Mouse (Mus musculus): Measurements from ENCODE around the gene Atp5l. TPM values are rescaled to one million over a fixed set of nuclear protein-coding genes. Genes with fewer than 3 reads are reported as not detected.
A peak's percentile ranks its signal among the peaks of the same experiment; 100 is the strongest.

Atp5l gene
- polyA plus RNA-seq, 1 experiment from 2014 or later = 757 TPM

GRCm38 (mm10) chr9:44921543-44921942, 1.0 kb upstream of the Atp5l start:
- no peaks in the 10 kb centered on the region for H3K9me3 ChIP-seq
- WGBS = 55% methylated on average over 2 of the region's 2 CpGs
- no peaks in the 10 kb centered on the region for H3K36me3 ChIP-seq
- ATAC-seq (ENCODE audit: insufficient read depth, low FRiP score, low read depth) = no peak
- peak overlapping the region; percentile 98 for H3K4me3 ChIP-seq (replicated peaks)
- H3K9ac ChIP-seq = no peak overlapping the region
- peaks cover 5% of the 10 kb centered on the region; the same call in 1 of the 2 replicates for H3K4me1 ChIP-seq
- peak overlapping the region; percentile 94 for H3K27ac ChIP-seq
- peak overlapping the region; percentile 57 for H3K4me2 ChIP-seq
- H3K27me3 ChIP-seq (replicated peaks) = no peaks in the 10 kb centered on the region

GRCm38 (mm10) chr9:44921123-44921468, 554 bp upstream of the Atp5l start:
- Histone ChIP-seq H3K27ac (peak overlapping the region; percentile 94), H3K4me2 (peak overlapping the region; percentile 57), H3K9ac (peak overlapping the region; percentile 37; the same call in 1 of the 2 replicates), H3K4me3 (replicated peaks) (peak overlapping the region; percentile 98), H3K36me3 (no peaks in the 10 kb centered on the region), H3K4me1 (peaks cover 5% of the 10 kb centered on the region; the same call in 1 of the 2 replicates), H3K9me3 (no peaks in the 10 kb centered on the region), H3K27me3 (replicated peaks) (no peaks in the 10 kb centered on the region)
- under 1% methylated on average over 8 of the region's 8 CpGs for WGBS
- ATAC-seq (ENCODE audit: insufficient read depth, low FRiP score, low read depth) = peak; percentile 84

- ATAC-seq (ENCODE audit: insufficient read depth, low FRiP score, low read depth) = no peak
- WGBS = 32% methylated on average over 2 of the region's 2 CpGs
- peak overlapping the region; percentile 98 for H3K4me3 ChIP-seq (replicated peaks)
- H3K4me2 ChIP-seq = peak overlapping the region; percentile 57
- no peaks in the 10 kb centered on the region for H3K9me3 ChIP-seq
- H3K4me1 ChIP-seq = peaks cover 5% of the 10 kb centered on the region; the same call in 1 of the 2 replicates
- no peaks in the 10 kb centered on the region for H3K36me3 ChIP-seq
- no peaks in the 10 kb centered on the region for H3K27me3 ChIP-seq (replicated peaks)
- H3K27ac ChIP-seq = no peak overlapping the region
- H3K9ac ChIP-seq = peak overlapping the region; percentile 87; the same call in 1 of the 2 replicates
Observed at GRCm38 (mm10) chr9:44919606-44920005, 936 bp downstream of the Atp5l start.

GRCm38 (mm10) chr9:44916196-44916595, 4.3 kb downstream of the Atp5l start:
- peaks cover 16% of the 10 kb centered on the region for H3K36me3 ChIP-seq
- no peaks in the 10 kb centered on the region for H3K27me3 ChIP-seq (replicated peaks)
- ATAC-seq (ENCODE audit: insufficient read depth, low FRiP score, low read depth) = no peak
- no peak overlapping the region for H3K27ac ChIP-seq
- H3K4me3 ChIP-seq (replicated peaks) = no peak overlapping the region
- no peak overlapping the region for H3K9ac ChIP-seq
- H3K4me2 ChIP-seq = no peak overlapping the region
- no peaks in the 10 kb centered on the region for H3K9me3 ChIP-seq
- 47% methylated on average over 1 of the region's 1 CpGs for WGBS
- peaks cover 5% of the 10 kb centered on the region; the same call in 1 of the 2 replicates for H3K4me1 ChIP-seq

- Histone ChIP-seq H3K36me3 (peaks cover 22% of the 10 kb centered on the region), H3K9me3 (no peaks in the 10 kb centered on the region), H3K4me3 (replicated peaks) (no peak overlapping the region), H3K4me1 (peaks cover 5% of the 10 kb centered on the region; the same call in 1 of the 2 replicates), H3K9ac (no peak overlapping the region), H3K4me2 (no peak overlapping the region), H3K27me3 (replicated peaks) (no peaks in the 10 kb centered on the region), H3K27ac (no peak overlapping the region)
- no peak for ATAC-seq (ENCODE audit: insufficient read depth, low FRiP score, low read depth)
- 31% methylated on average over 4 of the region's 4 CpGs for whole genome bisulfite sequencing
Observed at GRCm38 (mm10) chr9:44914706-44915105, 5.8 kb downstream of the Atp5l start.

- Histone ChIP-seq H3K27me3 (replicated peaks) (no peaks in the 10 kb centered on the region), H3K4me3 (replicated peaks) (no peak overlapping the region), H3K36me3 (peaks cover 22% of the 10 kb centered on the region), H3K9ac (no peak overlapping the region), H3K4me2 (no peak overlapping the region), H3K4me1 (no peaks in the 10 kb centered on the region), H3K27ac (no peak overlapping the region), H3K9me3 (no peaks in the 10 kb centered on the region)
- WGBS = 91% methylated on average over 4 of the region's 4 CpGs
- ATAC-seq (ENCODE audit: insufficient read depth, low FRiP score, low read depth) = no peak
Observed at GRCm38 (mm10) chr9:44911365-44911764, 9.2 kb downstream of the Atp5l start.

- Histone ChIP-seq H3K4me3 (replicated peaks) (no peak overlapping the region), H3K4me1 (no peaks in the 10 kb centered on the region), H3K27me3 (replicated peaks) (no peaks in the 10 kb centered on the region), H3K4me2 (no peak overlapping the region), H3K9ac (no peak overlapping the region), H3K36me3 (peaks cover 3% of the 10 kb centered on the region; the same call in 1 of the 2 replicates), H3K27ac (no peak overlapping the region), H3K9me3 (no peaks in the 10 kb centered on the region)
- 69% methylated on average over 4 of the region's 4 CpGs for WGBS
- no peak for ATAC-seq (ENCODE audit: insufficient read depth, low FRiP score, low read depth)
Observed at GRCm38 (mm10) chr9:44905620-44906019, 14.9 kb downstream of the Atp5l start.

GRCm38 (mm10) chr9:44904964-44905363, 15.6 kb downstream of the Atp5l start:
- no peak overlapping the region for H3K4me2 ChIP-seq
- H3K9me3 ChIP-seq = no peaks in the 10 kb centered on the region
- no peaks in the 10 kb centered on the region for H3K36me3 ChIP-seq
- 0 out of 2 replicates have a peak overlapping the region, but pooled peaks have one; percentile 48 for H3K27ac ChIP-seq
- no peak for ATAC-seq (ENCODE audit: insufficient read depth, low FRiP score, low read depth)
- H3K9ac ChIP-seq = no peak overlapping the region
- WGBS = 54% methylated on average over 5 of the region's 5 CpGs
- H3K4me3 ChIP-seq (replicated peaks) = no peak overlapping the region
- H3K27me3 ChIP-seq (replicated peaks) = no peaks in the 10 kb centered on the region
- no peaks in the 10 kb centered on the region for H3K4me1 ChIP-seq

- Histone ChIP-seq H3K27ac (no peak overlapping the region), H3K4me2 (no peak overlapping the region), H3K9me3 (no peaks in the 10 kb centered on the region), H3K27me3 (replicated peaks) (no peaks in the 10 kb centered on the region), H3K36me3 (no peaks in the 10 kb centered on the region), H3K4me1 (no peaks in the 10 kb centered on the region), H3K4me3 (replicated peaks) (no peak overlapping the region), H3K9ac (no peak overlapping the region)
- no peak for ATAC-seq (ENCODE audit: insufficient read depth, low FRiP score, low read depth)
- WGBS = 80% methylated on average over 4 of the region's 4 CpGs
Observed at GRCm38 (mm10) chr9:44903856-44904255, 16.7 kb downstream of the Atp5l start.

GRCm38 (mm10) chr9:44900402-44900801, 20.1 kb downstream of the Atp5l start:
- Histone ChIP-seq H3K27me3 (replicated peaks) (no peaks in the 10 kb centered on the region), H3K4me1 (no peaks in the 10 kb centered on the region), H3K4me2 (no peak overlapping the region), H3K9ac (no peak overlapping the region), H3K27ac (no peak overlapping the region), H3K4me3 (replicated peaks) (no peak overlapping the region), H3K36me3 (no peaks in the 10 kb centered on the region), H3K9me3 (no peaks in the 10 kb centered on the region)
- no peak for ATAC-seq (ENCODE audit: insufficient read depth, low FRiP score, low read depth)
- 64% methylated on average over 4 of the region's 4 CpGs for WGBS

GRCm38 (mm10) chr9:44899716-44900115, 20.8 kb downstream of the Atp5l start:
- Histone ChIP-seq H3K36me3 (no peaks in the 10 kb centered on the region), H3K4me1 (no peaks in the 10 kb centered on the region), H3K27ac (no peak overlapping the region), H3K9ac (no peak overlapping the region), H3K9me3 (no peaks in the 10 kb centered on the region), H3K4me3 (replicated peaks) (no peak overlapping the region), H3K27me3 (replicated peaks) (no peaks in the 10 kb centered on the region), H3K4me2 (no peak overlapping the region)
- 62% methylated on average over 3 of the region's 3 CpGs for WGBS
- no peak for ATAC-seq (ENCODE audit: insufficient read depth, low FRiP score, low read depth)

GRCm38 (mm10) chr9:44897024-44897423, 23.5 kb downstream of the Atp5l start:
- no peaks in the 10 kb centered on the region for H3K9me3 ChIP-seq
- ATAC-seq (ENCODE audit: insufficient read depth, low FRiP score, low read depth) = no peak

GRCm38 (mm10) chr9:44892664-44893063, 27.9 kb downstream of the Atp5l start:
- Histone ChIP-seq H3K36me3 (no peaks in the 10 kb centered on the region), H3K4me1 (no peaks in the 10 kb centered on the region), H3K27ac (no peak overlapping the region), H3K4me3 (replicated peaks) (no peak overlapping the region), H3K9ac (no peak overlapping the region), H3K27me3 (replicated peaks) (no peaks in the 10 kb centered on the region), H3K4me2 (no peak overlapping the region), H3K9me3 (no peaks in the 10 kb centered on the region)
- no peak for ATAC-seq (ENCODE audit: insufficient read depth, low FRiP score, low read depth)
- WGBS = 51% methylated on average over 3 of the region's 3 CpGs

More at GRCm38 (mm10) chr9:44897024-44897423, 23.5 kb downstream of the Atp5l start:
- Histone ChIP-seq H3K9ac (no peak overlapping the region), H3K4me1 (no peaks in the 10 kb centered on the region), H3K27ac (no peak overlapping the region), H3K4me2 (no peak overlapping the region), H3K4me3 (replicated peaks) (no peak overlapping the region), H3K36me3 (no peaks in the 10 kb centered on the region), H3K27me3 (replicated peaks) (no peaks in the 10 kb centered on the region)
- WGBS = 58% methylated on average over 4 of the region's 4 CpGs

Measured in stomach, embryonic 15.5 days (tissue).